Mouse (Mus musculus) kidney, adult 11 months (tissue): Measurements from ENCODE around the gene Pias1.
A peak's percentile ranks its signal among the peaks of the same experiment; 100 is the strongest.

Experiments
- DNase-seq: peaks from one replicate; pipeline ENCODE4 v3.0.0; 2022

The Pias1 gene

GRCm38 (mm10) chr9:62987824-62988223 is at the start of gene Pias1:
Pias1 (minus strand) TSS chr9:62987924.
- no peak for DNase-seq

GRCm38 (mm10) chr9:63035431-63035830 is 47.7 kb upstream of the Pias1 start:
- no peak for DNase-seq

GRCm38 (mm10) chr9:63031011-63031782 is 43.5 kb upstream of the Pias1 start:
- DNase-seq: peak; percentile 26

GRCm38 (mm10) chr9:63022486-63022885 is 34.8 kb upstream of the Pias1 start:
- no peak for DNase-seq

GRCm38 (mm10) chr9:63007371-63007770 is 19.6 kb upstream of the Pias1 start:
- DNase-seq: no peak

GRCm38 (mm10) chr9:63006081-63006820 is 18.5 kb upstream of the Pias1 start:
- no peak for DNase-seq

- no peak for DNase-seq
These were observed 10.8 kb upstream of the Pias1 start for GRCm38 (mm10) chr9:62998561-62998960.

- no peak for DNase-seq
These were observed 9.9 kb upstream of the Pias1 start for GRCm38 (mm10) chr9:62997626-62998025.

- DNase-seq: no peak
These were observed 7.5 kb upstream of the Pias1 start for GRCm38 (mm10) chr9:62995186-62995585.

GRCm38 (mm10) chr9:62990134-62990533 is 2.4 kb upstream of the Pias1 start:
- no peak for DNase-seq

GRCm38 (mm10) chr9:62980777-62981202 is 6.9 kb downstream of the Pias1 start:
- peak; percentile 94 for DNase-seq

- peak; percentile 19 for DNase-seq
These were observed 7.5 kb downstream of the Pias1 start for GRCm38 (mm10) chr9:62980162-62980776.

- DNase-seq: no peak
These were observed 8.1 kb downstream of the Pias1 start for GRCm38 (mm10) chr9:62979461-62980161.

- no peak for DNase-seq
These were observed 10.6 kb downstream of the Pias1 start for GRCm38 (mm10) chr9:62977152-62977551.

- DNase-seq: no peak
These were observed 11.9 kb downstream of the Pias1 start for GRCm38 (mm10) chr9:62975830-62976229.

- no peak for DNase-seq
These were observed 13.3 kb downstream of the Pias1 start for GRCm38 (mm10) chr9:62974439-62974838.

- no peak for DNase-seq
These were observed 15.5 kb downstream of the Pias1 start for GRCm38 (mm10) chr9:62972073-62972745.

GRCm38 (mm10) chr9:62970345-62970744 is 17.4 kb downstream of the Pias1 start:
- no peak for DNase-seq

GRCm38 (mm10) chr9:62966018-62966417 is 21.7 kb downstream of the Pias1 start:
- no peak for DNase-seq

- DNase-seq: no peak
These were observed 35.0 kb downstream of the Pias1 start for GRCm38 (mm10) chr9:62952713-62953112.

- no peak for DNase-seq
These were observed 42.4 kb downstream of the Pias1 start for GRCm38 (mm10) chr9:62945346-62945745.

GRCm38 (mm10) chr9:62944063-62944462 is 43.7 kb downstream of the Pias1 start:
- DNase-seq: no peak

- DNase-seq: no peak
These were observed 46.8 kb downstream of the Pias1 start for GRCm38 (mm10) chr9:62940966-62941365.
